Mouse (Mus musculus): ENCODE results near the gene Mgl2. TPM values are rescaled to one million over a fixed set of nuclear protein-coding genes. Genes with fewer than 3 reads are reported as not detected.

Mgl2 gene
- polyA plus RNA-seq (2015; fragmentation: Nextera tagmentation; extraction: Ambion mirVana): 2.3 and 3.5 TPM in 2 replicates

DNA sequence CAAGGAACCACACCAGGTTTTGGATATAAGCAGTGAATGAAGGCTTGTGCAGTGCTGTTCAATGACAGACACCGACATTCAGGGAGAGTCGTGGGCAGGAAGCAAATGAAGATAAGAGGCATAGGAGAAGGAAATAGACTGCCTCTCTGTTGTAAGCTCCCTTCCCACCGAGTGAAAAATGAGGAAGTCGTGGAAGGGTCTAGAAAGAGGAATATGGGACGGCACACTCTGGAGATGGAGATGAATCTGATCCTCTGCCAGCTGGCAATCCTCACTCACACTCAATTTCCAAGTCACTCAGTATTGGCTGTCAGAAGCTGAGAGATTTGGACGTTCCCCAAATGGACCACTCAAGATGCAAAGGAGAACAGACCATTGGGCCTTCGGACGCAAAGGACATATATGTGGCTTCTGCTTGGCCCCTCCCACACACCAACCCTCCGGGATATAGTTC is at the start of gene Mgl2:
Mgl2 (plus strand) TSS at position 404 of the 454 bp plus-strand sequence.

DNA sequence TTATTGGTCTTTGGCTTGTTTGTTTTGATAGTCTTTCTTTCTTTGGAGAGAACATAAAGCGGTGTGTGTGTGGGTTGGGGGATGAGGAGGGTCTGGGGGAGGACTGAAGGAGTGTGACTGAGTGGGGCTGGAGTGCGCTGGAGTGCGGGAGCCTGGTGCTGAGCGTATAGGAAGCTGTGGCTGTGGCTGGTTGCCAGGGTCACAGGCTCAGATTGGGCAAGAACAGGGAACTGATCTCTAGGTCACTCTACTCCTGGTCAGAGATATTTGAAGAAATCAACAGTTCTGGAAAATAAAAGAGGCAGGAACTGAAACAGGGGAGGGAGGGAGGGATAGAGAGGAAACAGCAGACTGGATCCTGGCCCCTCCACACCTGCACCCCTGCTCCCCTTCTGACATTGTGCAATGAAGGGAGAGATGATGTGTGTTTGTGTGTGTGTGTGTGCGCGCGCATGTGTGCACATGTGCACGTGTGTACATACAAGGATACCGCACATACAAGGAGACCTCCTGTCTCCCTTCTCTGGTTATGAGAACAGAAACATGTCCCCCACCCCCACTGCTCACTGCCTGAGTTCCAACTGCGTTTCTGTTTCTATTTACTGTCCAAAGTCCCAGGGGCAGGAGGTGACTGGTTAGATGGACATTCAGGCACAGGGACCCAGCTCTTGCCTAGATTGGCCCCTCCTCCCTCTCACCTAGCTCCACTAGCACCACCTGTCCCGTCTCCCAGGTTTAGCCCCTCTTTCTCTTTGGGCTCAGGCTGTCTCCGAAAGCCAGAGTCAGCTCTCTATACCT is 37.9 kb upstream of the Mgl2 start, which contains the start of gene Asgr2:
Asgr2 (plus strand) TSS at position 659 of the 798 bp plus-strand sequence.

DNA sequence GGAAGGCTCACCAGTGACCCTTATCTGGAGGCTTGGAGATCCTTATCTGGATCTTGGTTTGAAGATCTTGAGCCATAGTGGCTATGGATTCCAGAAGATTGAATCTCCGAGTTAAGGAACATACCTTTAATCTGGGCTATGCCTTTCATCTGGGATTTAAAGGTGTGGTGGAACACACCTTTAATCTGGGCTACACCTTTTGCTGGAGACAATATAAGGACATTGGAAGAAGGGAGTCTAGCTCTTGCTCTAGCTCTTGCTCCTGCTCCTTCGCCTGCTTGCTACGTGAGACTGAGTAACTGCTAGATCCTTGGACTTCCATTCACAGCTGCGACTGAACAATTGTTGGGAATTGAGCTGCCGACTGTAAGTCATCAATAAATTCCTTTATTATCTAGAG is 25.8 kb downstream of the Mgl2 start, which contains the start of gene Clec10a:
Clec10a (plus strand) TSS at position 301 of the 400 bp plus-strand sequence.

Other genes with a start within 250 kb of the Mgl2 start
- 2.3 and 3.1 TPM in 2 replicates for gene Kctd11, start 248.9 kb upstream of the Mgl2 start, polyA plus RNA-seq (2015; fragmentation: Nextera tagmentation; extraction: Ambion mirVana)
- gene Acap1, start 234.8 kb upstream of the Mgl2 start, polyA plus RNA-seq (2015; fragmentation: Nextera tagmentation; extraction: Ambion mirVana): 15.3 and 21.3 TPM in 2 replicates
- gene 2810408A11Rik, start 229.3 kb upstream of the Mgl2 start, polyA plus RNA-seq (2015; fragmentation: Nextera tagmentation; extraction: Ambion mirVana): 2.2 and 2.6 TPM in 2 replicates
- gene Neurl4, start 229.3 kb upstream of the Mgl2 start, polyA plus RNA-seq (2015; fragmentation: Nextera tagmentation; extraction: Ambion mirVana): 3.2 and 3.4 TPM in 2 replicates
- 104 and 116 TPM in 2 replicates for gene Gps2, start 216.4 kb upstream of the Mgl2 start, polyA plus RNA-seq (2015; fragmentation: Nextera tagmentation; extraction: Ambion mirVana)
- gene Eif5a, start 208.4 kb upstream of the Mgl2 start, polyA plus RNA-seq (2015; fragmentation: Nextera tagmentation; extraction: Ambion mirVana): 1,453 and 1,558 TPM in 2 replicates
- gene Ybx2, start 194.5 kb upstream of the Mgl2 start, polyA plus RNA-seq (2015; fragmentation: Nextera tagmentation; extraction: Ambion mirVana): 0.12 and 0.53 TPM in 2 replicates
- 19.1 and 22.0 TPM in 2 replicates for gene Slc2a4, start 182.1 kb upstream of the Mgl2 start, polyA plus RNA-seq (2015; fragmentation: Nextera tagmentation; extraction: Ambion mirVana)
- 0.98 and 1.6 TPM in 2 replicates for gene Cldn7, start 165.6 kb upstream of the Mgl2 start, polyA plus RNA-seq (2015; fragmentation: Nextera tagmentation; extraction: Ambion mirVana)
- gene Ctdnep1, start 149.2 kb upstream of the Mgl2 start, polyA plus RNA-seq (2015; fragmentation: Nextera tagmentation; extraction: Ambion mirVana): 20.7 and 22.4 TPM in 2 replicates
- gene Elp5, start 147.8 kb upstream of the Mgl2 start, polyA plus RNA-seq (2015; fragmentation: Nextera tagmentation; extraction: Ambion mirVana): 69.4 and 73.0 TPM in 2 replicates
- 318 and 353 TPM in 2 replicates for gene Gabarap, start 139.2 kb upstream of the Mgl2 start, polyA plus RNA-seq (2015; fragmentation: Nextera tagmentation; extraction: Ambion mirVana)
- gene Phf23, start 134.6 kb upstream of the Mgl2 start, polyA plus RNA-seq (2015; fragmentation: Nextera tagmentation; extraction: Ambion mirVana): 26.6 and 35.9 TPM in 2 replicates
- 6.9 and 10.2 TPM in 2 replicates for gene Dvl2, start 129.7 kb upstream of the Mgl2 start, polyA plus RNA-seq (2015; fragmentation: Nextera tagmentation; extraction: Ambion mirVana)
- gene Acadvl, start 114.9 kb upstream of the Mgl2 start, polyA plus RNA-seq (2015; fragmentation: Nextera tagmentation; extraction: Ambion mirVana): 58.3 and 59.1 TPM in 2 replicates
- 1.5 and 3.1 TPM in 2 replicates for gene Dlg4, start 113.4 kb upstream of the Mgl2 start, polyA plus RNA-seq (2015; fragmentation: Nextera tagmentation; extraction: Ambion mirVana)
- gene Asgr1, start 76.2 kb upstream of the Mgl2 start, polyA plus RNA-seq (2015; fragmentation: Nextera tagmentation; extraction: Ambion mirVana): 0.10 and 0.16 TPM in 2 replicates
- gene Asgr2, start 37.7 kb upstream of the Mgl2 start, polyA plus RNA-seq (2015; fragmentation: Nextera tagmentation; extraction: Ambion mirVana): 0.12 TPM in 1 of 2 replicates, not detected in the other
- gene Clec10a, start 25.9 kb downstream of the Mgl2 start, polyA plus RNA-seq (2015; fragmentation: Nextera tagmentation; extraction: Ambion mirVana): 2.9 and 5.5 TPM in 2 replicates
- gene Slc16a11, start 82.4 kb downstream of the Mgl2 start, polyA plus RNA-seq (2015; fragmentation: Nextera tagmentation; extraction: Ambion mirVana): 0.28 and 0.64 TPM in 2 replicates
- gene Slc16a13, start 90.7 kb downstream of the Mgl2 start, polyA plus RNA-seq (2015; fragmentation: Nextera tagmentation; extraction: Ambion mirVana): 3.0 and 3.3 TPM in 2 replicates
- gene Bcl6b, start 99.5 kb downstream of the Mgl2 start, polyA plus RNA-seq (2015; fragmentation: Nextera tagmentation; extraction: Ambion mirVana): 5.9 and 8.2 TPM in 2 replicates
- 107 and 113 TPM in 2 replicates for gene 0610010K14Rik, start 107.6 kb downstream of the Mgl2 start, polyA plus RNA-seq (2015; fragmentation: Nextera tagmentation; extraction: Ambion mirVana)
- 6.9 and 7.8 TPM in 2 replicates for gene Gm21988, start 109.5 kb downstream of the Mgl2 start, polyA plus RNA-seq (2015; fragmentation: Nextera tagmentation; extraction: Ambion mirVana)
- gene Rnasek, start 109.5 kb downstream of the Mgl2 start, polyA plus RNA-seq (2015; fragmentation: Nextera tagmentation; extraction: Ambion mirVana): 211 and 216 TPM in 2 replicates
- gene Alox12, start 125.0 kb downstream of the Mgl2 start, polyA plus RNA-seq (2015; fragmentation: Nextera tagmentation; extraction: Ambion mirVana): 10.6 and 11.9 TPM in 2 replicates
- gene Alox12e, start 192.3 kb downstream of the Mgl2 start, polyA plus RNA-seq (2015; fragmentation: Nextera tagmentation; extraction: Ambion mirVana): 0.15 and 0.30 TPM in 2 replicates
- 0.78 and 1.0 TPM in 2 replicates for gene Alox15, start 221.7 kb downstream of the Mgl2 start, polyA plus RNA-seq (2015; fragmentation: Nextera tagmentation; extraction: Ambion mirVana)

Measured in spleen, postnatal 0 days (tissue).